Mouse (Mus musculus) stomach, adult 2 months (tissue): Measurements from ENCODE around the gene Cbs. TPM values are rescaled to one million over a fixed set of nuclear protein-coding genes. Genes with fewer than 3 reads are reported as not detected.

Experiments
- polyA plus RNA-seq: library from polyadenylated mRNA; depleted of rRNA; stranded (reverse); fragments of >200 nt; gene quantifications from 2 replicates; pipeline ENCODE4 v1.2.3, GENCODE M21; 2012; rRNA removed

Cbs gene
- polyA plus RNA-seq = 7.6 and 13.7 TPM in 2 replicates

GRCm38 (mm10) chr17:31636942-31637811, at the start of gene Cbs:
Cbs (minus strand) TSS chr17:31637238.

GRCm38 (mm10) chr17:31677507-31677906, 40.5 kb upstream of the Cbs start, which contains the start of gene Cryaa:
Cryaa (plus strand) TSS chr17:31677807.

GRCm38 (mm10) chr17:31658468-31659185, 21.6 kb upstream of the Cbs start, which contains the start of gene U2af1:
U2af1 (minus strand) TSS chr17:31658892.

GRCm38 (mm10) chr17:31564015-31564857, 72.8 kb downstream of the Cbs start, which contains the start of gene Pknox1:
Pknox1 (plus strand) TSS chr17:31564734.

Other genes with a start within 250 kb of the Cbs start
- gene Wdr4, start 117.3 kb downstream of the Cbs start, polyA plus RNA-seq = 10.8 and 12.6 TPM in 2 replicates
- gene Ndufv3, start 117.1 kb downstream of the Cbs start, polyA plus RNA-seq = 92.9 and 93.3 TPM in 2 replicates
- 3.7 and 4.0 TPM in 2 replicates for gene Pknox1, start 72.5 kb downstream of the Cbs start, polyA plus RNA-seq
- 6.4 and 8.6 TPM in 2 replicates for gene U2af1, start 21.7 kb upstream of the Cbs start, polyA plus RNA-seq
- gene Cryaa, start 40.6 kb upstream of the Cbs start, polyA plus RNA-seq = 0.14 TPM in 1 of 2 replicates, not detected in the other
- gene Sik1, start 218.6 kb upstream of the Cbs start, polyA plus RNA-seq = 15.2 and 19.3 TPM in 2 replicates